Mouse (Mus musculus): ENCODE data around the gene Enpp1.

DNA sequence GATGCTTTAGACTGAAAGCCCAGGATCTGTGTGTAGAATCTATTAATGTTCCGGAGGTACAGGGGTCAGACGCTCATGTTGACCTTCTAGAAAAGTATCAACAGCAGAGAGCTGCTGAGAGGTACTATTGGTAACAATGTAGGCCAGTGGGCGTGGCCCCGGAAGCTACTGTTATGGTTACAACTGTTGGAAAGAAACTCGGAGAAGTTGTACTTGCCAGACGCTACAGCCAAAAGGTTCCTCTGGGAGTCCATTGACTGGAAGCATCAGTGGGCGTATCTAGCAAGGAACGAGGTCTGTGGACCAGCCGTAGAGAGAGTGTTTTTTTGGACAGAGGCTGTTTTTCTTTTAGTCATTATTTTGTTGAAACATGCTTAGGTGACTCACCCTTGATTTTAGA is 102.2 kb downstream of the Enpp1 start:
- no peak for TF ChIP-seq CTCF (IDR thresholded peaks at IDR 0.05; ENCODE audit: borderline replicate concordance, extremely low read depth, insufficient read depth, insufficient read length)
- no peak for TF ChIP-seq POLR2A (IDR thresholded peaks at IDR 0.05; ENCODE audit: borderline replicate concordance, extremely low read depth, insufficient read depth, insufficient read length, poor library complexity, severe bottlenecking)

Data from brain, embryonic 14.5 days (tissue).